Mouse (Mus musculus): ENCODE results near the gene Adk. TPM values are rescaled to one million over a fixed set of nuclear protein-coding genes. Genes with fewer than 3 reads are reported as not detected.

The Adk gene
- polyA plus RNA-seq, 1 experiment from 2014 or later = 257 TPM

- no peak overlapping the region for H3K4me3 ChIP-seq
- H3K9me3 ChIP-seq (replicated peaks) = no peaks in the 10 kb centered on the region
- H3K36me3 ChIP-seq = peaks cover 1% of the 10 kb centered on the region; the same call in 1 of the 2 replicates
- peaks cover 36% of the 10 kb centered on the region for H3K4me1 ChIP-seq (replicated peaks)
- no peak for ATAC-seq (ENCODE audit: insufficient number of reproducible peaks, low FRiP score)
- peak overlapping the region; percentile 26; the same call in 1 of the 2 replicates for H3K4me2 ChIP-seq
- H3K27me3 ChIP-seq (replicated peaks) = no peaks in the 10 kb centered on the region
- peak overlapping the region; percentile 71 for H3K27ac ChIP-seq (ENCODE audit: poor library complexity, severe bottlenecking)
- WGBS = 28% methylated on average over 7 of the region's 7 CpGs
- no peak overlapping the region for H3K9ac ChIP-seq
These were observed 49.2 kb downstream of the Adk start for GRCm38 (mm10) chr14:21101562-21101961.

GRCm38 (mm10) chr14:21102666-21103203, 50.4 kb downstream of the Adk start:
- WGBS = 72% methylated on average over 4 of the region's 4 CpGs
- ATAC-seq (ENCODE audit: insufficient number of reproducible peaks, low FRiP score) = no peak

GRCm38 (mm10) chr14:21105049-21105448, 52.7 kb downstream of the Adk start:
- no peak overlapping the region for H3K4me2 ChIP-seq
- peaks cover 20% of the 10 kb centered on the region for H3K4me1 ChIP-seq (replicated peaks)
- no peak overlapping the region for H3K4me3 ChIP-seq
- H3K27me3 ChIP-seq (replicated peaks) = no peaks in the 10 kb centered on the region
- peaks cover 4% of the 10 kb centered on the region; the same call in 1 of the 2 replicates for H3K36me3 ChIP-seq
- no peaks in the 10 kb centered on the region for H3K9me3 ChIP-seq (replicated peaks)
- no peak for ATAC-seq (ENCODE audit: insufficient number of reproducible peaks, low FRiP score)
- H3K27ac ChIP-seq (ENCODE audit: poor library complexity, severe bottlenecking) = no peak overlapping the region
- no peak overlapping the region for H3K9ac ChIP-seq

More at GRCm38 (mm10) chr14:21102666-21103203, 50.4 kb downstream of the Adk start:
- H3K4me2 ChIP-seq = no peak overlapping the region
- peaks cover 4% of the 10 kb centered on the region; the same call in 1 of the 2 replicates for H3K36me3 ChIP-seq
- H3K9me3 ChIP-seq (replicated peaks) = no peaks in the 10 kb centered on the region
- H3K4me1 ChIP-seq (replicated peaks) = peaks cover 33% of the 10 kb centered on the region
- H3K4me3 ChIP-seq = no peak overlapping the region
- no peak overlapping the region for H3K27ac ChIP-seq (ENCODE audit: poor library complexity, severe bottlenecking)
- H3K27me3 ChIP-seq (replicated peaks) = no peaks in the 10 kb centered on the region
- no peak overlapping the region for H3K9ac ChIP-seq

- 76% methylated on average over 8 of the region's 8 CpGs for WGBS
- ATAC-seq (ENCODE audit: insufficient number of reproducible peaks, low FRiP score) = no peak
- H3K4me3 ChIP-seq = no peak overlapping the region
- H3K4me2 ChIP-seq = no peak overlapping the region
- no peaks in the 10 kb centered on the region for H3K27me3 ChIP-seq (replicated peaks)
- peaks cover 7% of the 10 kb centered on the region for H3K4me1 ChIP-seq (replicated peaks)
- H3K9ac ChIP-seq = no peak overlapping the region
- peaks cover 4% of the 10 kb centered on the region; the same call in 1 of the 2 replicates for H3K36me3 ChIP-seq
- no peak overlapping the region for H3K27ac ChIP-seq (ENCODE audit: poor library complexity, severe bottlenecking)
- no peaks in the 10 kb centered on the region for H3K9me3 ChIP-seq (replicated peaks)
These were observed 54.2 kb downstream of the Adk start for GRCm38 (mm10) chr14:21106582-21106981.

GRCm38 (mm10) chr14:21107551-21107950, 55.2 kb downstream of the Adk start:
- H3K4me2 ChIP-seq = no peak overlapping the region
- H3K9ac ChIP-seq = no peak overlapping the region
- no peak overlapping the region for H3K4me3 ChIP-seq
- no peak overlapping the region for H3K27ac ChIP-seq (ENCODE audit: poor library complexity, severe bottlenecking)
- H3K4me1 ChIP-seq (replicated peaks) = peaks cover 5% of the 10 kb centered on the region
- 87% methylated on average over 3 of the region's 3 CpGs for WGBS
- peaks cover 4% of the 10 kb centered on the region; the same call in 1 of the 2 replicates for H3K36me3 ChIP-seq
- H3K27me3 ChIP-seq (replicated peaks) = no peaks in the 10 kb centered on the region
- H3K9me3 ChIP-seq (replicated peaks) = no peaks in the 10 kb centered on the region
- no peak for ATAC-seq (ENCODE audit: insufficient number of reproducible peaks, low FRiP score)

GRCm38 (mm10) chr14:21110492-21110891, 58.1 kb downstream of the Adk start:
- no peaks in the 10 kb centered on the region for H3K9me3 ChIP-seq (replicated peaks)
- 0 out of 2 replicates have a peak, but pooled peaks cover 3% of the 10 kb centered on the region for H3K4me1 ChIP-seq (replicated peaks)
- peaks cover 4% of the 10 kb centered on the region; the same call in 1 of the 2 replicates for H3K36me3 ChIP-seq
- H3K27ac ChIP-seq (ENCODE audit: poor library complexity, severe bottlenecking) = no peak overlapping the region
- no peaks in the 10 kb centered on the region for H3K27me3 ChIP-seq (replicated peaks)
- no peak overlapping the region for H3K4me2 ChIP-seq
- no peak overlapping the region for H3K9ac ChIP-seq
- no peak for ATAC-seq (ENCODE audit: insufficient number of reproducible peaks, low FRiP score)
- H3K4me3 ChIP-seq = no peak overlapping the region
- WGBS = 55% methylated on average over 4 of the region's 4 CpGs

GRCm38 (mm10) chr14:21111500-21111899, 59.1 kb downstream of the Adk start:
- peaks cover 6% of the 10 kb centered on the region for H3K4me1 ChIP-seq (replicated peaks)
- WGBS = 94% methylated on average over 1 of the region's 1 CpGs
- H3K9ac ChIP-seq = no peak overlapping the region
- no peak overlapping the region for H3K4me3 ChIP-seq
- no peak overlapping the region for H3K4me2 ChIP-seq
- H3K36me3 ChIP-seq = peaks cover 3% of the 10 kb centered on the region; the same call in 1 of the 2 replicates
- no peak overlapping the region for H3K27ac ChIP-seq (ENCODE audit: poor library complexity, severe bottlenecking)
- ATAC-seq (ENCODE audit: insufficient number of reproducible peaks, low FRiP score) = no peak
- H3K9me3 ChIP-seq (replicated peaks) = no peaks in the 10 kb centered on the region
- no peaks in the 10 kb centered on the region for H3K27me3 ChIP-seq (replicated peaks)

- Histone ChIP-seq H3K4me2 (no peak overlapping the region), H3K4me1 (replicated peaks) (peaks cover 6% of the 10 kb centered on the region), H3K36me3 (no peaks in the 10 kb centered on the region), H3K27me3 (replicated peaks) (no peaks in the 10 kb centered on the region), H3K4me3 (no peak overlapping the region), H3K9me3 (replicated peaks) (no peaks in the 10 kb centered on the region), H3K27ac (ENCODE audit: poor library complexity, severe bottlenecking) (no peak overlapping the region), H3K9ac (no peak overlapping the region)
- no peak for ATAC-seq (ENCODE audit: insufficient number of reproducible peaks, low FRiP score)
- WGBS = 82% methylated on average over 5 of the region's 5 CpGs
These were observed 59.8 kb downstream of the Adk start for GRCm38 (mm10) chr14:21112174-21112573.

GRCm38 (mm10) chr14:21112742-21113141, 60.4 kb downstream of the Adk start:
- Histone ChIP-seq H3K4me3 (no peak overlapping the region), H3K27me3 (replicated peaks) (no peaks in the 10 kb centered on the region), H3K27ac (ENCODE audit: poor library complexity, severe bottlenecking) (no peak overlapping the region), H3K4me2 (no peak overlapping the region), H3K4me1 (replicated peaks) (peaks cover 10% of the 10 kb centered on the region), H3K36me3 (no peaks in the 10 kb centered on the region), H3K9me3 (replicated peaks) (no peaks in the 10 kb centered on the region), H3K9ac (no peak overlapping the region)
- no peak for ATAC-seq (ENCODE audit: insufficient number of reproducible peaks, low FRiP score)
- WGBS = 92% methylated on average over 6 of the region's 6 CpGs

GRCm38 (mm10) chr14:21114339-21114738, 62.0 kb downstream of the Adk start:
- no peak overlapping the region for H3K9ac ChIP-seq
- no peaks in the 10 kb centered on the region for H3K9me3 ChIP-seq (replicated peaks)
- no peak overlapping the region for H3K4me3 ChIP-seq
- no peak overlapping the region for H3K4me2 ChIP-seq
- H3K27me3 ChIP-seq (replicated peaks) = no peaks in the 10 kb centered on the region
- no peak overlapping the region for H3K27ac ChIP-seq (ENCODE audit: poor library complexity, severe bottlenecking)
- H3K4me1 ChIP-seq (replicated peaks) = peaks cover 22% of the 10 kb centered on the region
- H3K36me3 ChIP-seq = no peaks in the 10 kb centered on the region
- no peak for ATAC-seq (ENCODE audit: insufficient number of reproducible peaks, low FRiP score)

GRCm38 (mm10) chr14:21115318-21115717, 62.9 kb downstream of the Adk start:
- Histone ChIP-seq H3K4me2 (no peak overlapping the region), H3K9ac (no peak overlapping the region), H3K4me3 (no peak overlapping the region), H3K36me3 (no peaks in the 10 kb centered on the region), H3K27me3 (replicated peaks) (no peaks in the 10 kb centered on the region), H3K27ac (ENCODE audit: poor library complexity, severe bottlenecking) (no peak overlapping the region), H3K9me3 (replicated peaks) (no peaks in the 10 kb centered on the region), H3K4me1 (replicated peaks) (peaks cover 24% of the 10 kb centered on the region)
- 62% methylated on average over 4 of the region's 4 CpGs for WGBS
- no peak for ATAC-seq (ENCODE audit: insufficient number of reproducible peaks, low FRiP score)

GRCm38 (mm10) chr14:21115888-21116460, 63.6 kb downstream of the Adk start:
- Histone ChIP-seq H3K27me3 (replicated peaks) (no peaks in the 10 kb centered on the region), H3K9ac (no peak overlapping the region), H3K36me3 (no peaks in the 10 kb centered on the region), H3K27ac (ENCODE audit: poor library complexity, severe bottlenecking) (no peak overlapping the region), H3K4me3 (no peak overlapping the region), H3K4me2 (no peak overlapping the region), H3K9me3 (replicated peaks) (no peaks in the 10 kb centered on the region), H3K4me1 (replicated peaks) (peaks cover 26% of the 10 kb centered on the region)
- WGBS = 59% methylated on average over 3 of the region's 3 CpGs
- no peak for ATAC-seq (ENCODE audit: insufficient number of reproducible peaks, low FRiP score)

Measured in heart, embryonic 12.5 days (tissue).